Mouse (Mus musculus) E14TG2a.4 (cell line): Measurements from ENCODE around the gene Nolc1.

ENCODE experiments used
- H3K27me3 ChIP-seq: 2 replicates; pipeline ENCODE4 v1.6.1; 2014; ENCODE audit warnings: low read length, control low read depth; ENCODE audit not compliant: insufficient read depth
- H3K36me3 ChIP-seq: 2 replicates; pipeline ENCODE4 v1.6.1; 2014; ENCODE audit warnings: low read length, control low read depth; ENCODE audit not compliant: insufficient read depth
- H3K4me1 ChIP-seq: replicated peaks from 2 replicates; pipeline ENCODE4 v1.6.1; 2014; ENCODE audit warnings: low read depth, low read length, control low read depth
- H3K4me3 ChIP-seq: replicated peaks from 2 replicates; pipeline ENCODE4 v1.5.1; 2014; ENCODE audit warnings: mild to moderate bottlenecking, low read length
- H3K9me3 ChIP-seq: 2 replicates; pipeline ENCODE4 v1.6.1; 2014; ENCODE audit warnings: low read length, control low read depth
- CTCF ChIP-seq: conservative IDR thresholded peaks from 2 replicates; pipeline ENCODE4 v1.5.1; 2014; ENCODE audit warnings: low read length
- NANOG ChIP-seq: IDR thresholded peaks from 2 replicates; pipeline ENCODE4 v1.6.1; 2014; ENCODE audit warnings: borderline replicate concordance, low read length, mixed read lengths
- POU5F1 ChIP-seq: IDR thresholded peaks from 2 replicates; pipeline ENCODE4 v1.6.1; 2014; ENCODE audit warnings: low read length, borderline replicate concordance

Gene Nolc1

GRCm38 (mm10) chr19:46041299-46041932 is 34.2 kb upstream of the Nolc1 start:
- H3K27me3 ChIP-seq: no peaks in the 10 kb centered on the region
- peaks cover 75% of the 10 kb centered on the region for H3K4me1 ChIP-seq
- peaks cover 11% of the 10 kb centered on the region for H3K36me3 ChIP-seq

GRCm38 (mm10) chr19:46041933-46042475 is 33.7 kb upstream of the Nolc1 start:
- H3K9me3 ChIP-seq: no peaks in the 10 kb centered on the region
- H3K4me3 ChIP-seq: peak overlapping the region; percentile 91
- peaks cover 10% of the 10 kb centered on the region for H3K36me3 ChIP-seq
- H3K4me1 ChIP-seq: peaks cover 75% of the 10 kb centered on the region
- TF ChIP-seq NANOG (no peak), POU5F1 (no peak)
- no peaks in the 10 kb centered on the region for H3K27me3 ChIP-seq

More at GRCm38 (mm10) chr19:46041299-46041932, 34.2 kb upstream of the Nolc1 start:
- Histone ChIP-seq H3K9me3 (no peaks in the 10 kb centered on the region), H3K4me3 (peak overlapping the region; percentile 90)
- no peak for TF ChIP-seq POU5F1
- no peak for TF ChIP-seq NANOG

DNA sequence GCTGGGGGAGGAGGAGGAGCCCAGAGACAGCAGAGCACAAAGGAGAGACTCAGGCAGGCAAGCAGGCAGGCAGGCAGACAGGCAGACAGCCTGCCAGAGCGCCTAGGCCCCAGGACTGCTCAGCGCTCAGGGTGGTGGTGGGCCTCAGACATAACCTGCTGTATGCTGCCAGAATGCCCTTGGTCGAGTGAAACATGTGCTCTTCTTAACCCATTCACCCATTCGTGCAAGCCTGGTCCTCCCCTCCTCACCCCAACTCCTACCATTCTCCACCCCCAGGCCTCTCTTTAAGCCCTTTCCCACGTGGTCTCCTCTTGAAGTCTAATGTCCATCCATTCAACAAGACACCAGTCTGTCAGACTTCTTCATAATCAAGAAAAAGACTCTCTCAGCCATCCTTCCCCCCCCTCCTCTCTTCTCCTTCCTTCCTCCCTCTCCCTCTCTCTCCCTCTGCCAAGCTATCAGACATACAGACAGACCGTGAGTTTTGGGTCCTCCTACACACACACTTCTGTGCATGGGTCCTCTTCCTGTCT is 33.1 kb upstream of the Nolc1 start:
- TF ChIP-seq CTCF (no peak), POU5F1 (no peak), NANOG (no peak)
- H3K4me1 ChIP-seq: peaks cover 75% of the 10 kb centered on the region
- H3K36me3 ChIP-seq: peaks cover 10% of the 10 kb centered on the region
- H3K27me3 ChIP-seq: no peaks in the 10 kb centered on the region
- H3K9me3 ChIP-seq: no peaks in the 10 kb centered on the region
- peak overlapping the region; percentile 91 for H3K4me3 ChIP-seq

- H3K9me3 ChIP-seq: no peaks in the 10 kb centered on the region
- peak overlapping the region; percentile 91 for H3K4me3 ChIP-seq
- no peaks in the 10 kb centered on the region for H3K27me3 ChIP-seq
- H3K4me1 ChIP-seq: peaks cover 75% of the 10 kb centered on the region
- TF ChIP-seq POU5F1 (no peak), CTCF (no peak), NANOG (no peak)
- H3K36me3 ChIP-seq: peaks cover 10% of the 10 kb centered on the region
Observed at GRCm38 (mm10) chr19:46043380-46043779, 32.3 kb upstream of the Nolc1 start.

- no peak for TF ChIP-seq POU5F1
- no peak for TF ChIP-seq NANOG
- no peak for TF ChIP-seq CTCF
Observed at GRCm38 (mm10) chr19:46044271-46044992, 31.2 kb upstream of the Nolc1 start, which contains the start of gene Pprc1. Gene Pprc1, plus strand, starts transcription at chr19:46044886.

DNA sequence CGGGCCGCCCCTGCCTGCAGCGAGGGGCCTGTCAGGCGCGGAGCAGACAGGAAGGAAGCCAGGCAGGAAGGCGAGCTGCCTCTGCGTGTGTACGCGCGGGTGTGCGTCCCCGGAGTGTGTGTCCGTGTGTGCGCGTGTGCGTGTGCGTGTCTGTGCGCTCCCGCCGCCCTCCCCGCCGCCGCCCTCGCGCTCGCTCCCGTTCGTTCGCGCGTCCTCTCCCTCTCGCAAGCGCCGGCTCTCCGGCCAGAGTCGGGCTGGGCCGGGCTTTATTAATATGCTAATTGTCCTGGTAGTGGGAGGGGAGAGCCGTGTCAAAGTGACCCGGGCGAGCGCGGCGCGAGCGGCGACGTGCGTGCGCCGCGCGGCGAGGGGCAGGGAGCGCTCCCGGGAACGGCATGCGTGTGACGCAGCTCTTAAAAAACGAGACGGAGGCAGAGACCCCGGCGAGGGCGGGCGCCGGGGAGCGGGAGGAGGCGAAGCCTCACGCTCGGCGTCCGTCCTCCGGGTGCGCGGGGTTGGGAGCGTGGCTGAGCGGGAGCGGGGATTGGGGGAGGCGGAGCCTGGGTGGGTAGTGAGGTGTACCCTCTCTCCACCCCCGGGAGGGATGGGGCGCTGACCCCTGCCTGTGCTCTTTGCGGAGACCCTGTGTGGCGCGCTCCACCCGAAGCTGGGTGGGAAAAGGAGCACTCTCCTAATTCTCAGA is 30.5 kb upstream of the Nolc1 start, which contains the start of gene Ldb1:
Gene Ldb1, minus strand, starts transcription at position 222 of the 703 bp plus-strand sequence.
- H3K36me3 ChIP-seq: peaks cover 10% of the 10 kb centered on the region
- H3K4me1 ChIP-seq: peaks cover 76% of the 10 kb centered on the region
- peak within 1 kb of the TSS; percentile 91 for H3K4me3 ChIP-seq
- H3K27me3 ChIP-seq: no peaks in the 10 kb centered on the region
- TF ChIP-seq POU5F1 (no peak), CTCF (no peak), NANOG (no peak)
- H3K9me3 ChIP-seq: no peaks in the 10 kb centered on the region

More at GRCm38 (mm10) chr19:46044271-46044992, 31.2 kb upstream of the Nolc1 start, which contains the start of gene Pprc1:
- Histone ChIP-seq H3K27me3 (no peaks in the 10 kb centered on the region), H3K9me3 (no peaks in the 10 kb centered on the region), H3K36me3 (peaks cover 10% of the 10 kb centered on the region), H3K4me1 (peaks cover 76% of the 10 kb centered on the region), H3K4me3 (peak within 1 kb of the TSS; percentile 91)

- Histone ChIP-seq H3K27me3 (no peaks in the 10 kb centered on the region), H3K4me3 (peak overlapping the region; percentile 91), H3K36me3 (peaks cover 10% of the 10 kb centered on the region), H3K9me3 (no peaks in the 10 kb centered on the region), H3K4me1 (peaks cover 75% of the 10 kb centered on the region)
- no peak for TF ChIP-seq CTCF
- TF ChIP-seq POU5F1: no peak
- no peak for TF ChIP-seq NANOG
Observed at GRCm38 (mm10) chr19:46045696-46046311, 29.9 kb upstream of the Nolc1 start.

GRCm38 (mm10) chr19:46046621-46047025 is 29.0 kb upstream of the Nolc1 start:
- no peak for TF ChIP-seq POU5F1
- 0 out of 2 replicates have a peak, but pooled peaks have one; percentile 8 for TF ChIP-seq CTCF
- no peak for TF ChIP-seq NANOG
- Histone ChIP-seq H3K4me3 (peak overlapping the region; percentile 91), H3K9me3 (no peaks in the 10 kb centered on the region), H3K27me3 (no peaks in the 10 kb centered on the region), H3K4me1 (peaks cover 66% of the 10 kb centered on the region), H3K36me3 (peaks cover 2% of the 10 kb centered on the region)
